Mouse (Mus musculus): Measurements from ENCODE around the gene Phb. TPM values are rescaled to one million over a fixed set of nuclear protein-coding genes. Genes with fewer than 3 reads are reported as not detected.
A peak's percentile ranks its signal among the peaks of the same experiment; 100 is the strongest.

Phb gene
- polyA plus RNA-seq, 1 experiment from 2014 or later: 244 TPM

DNA sequence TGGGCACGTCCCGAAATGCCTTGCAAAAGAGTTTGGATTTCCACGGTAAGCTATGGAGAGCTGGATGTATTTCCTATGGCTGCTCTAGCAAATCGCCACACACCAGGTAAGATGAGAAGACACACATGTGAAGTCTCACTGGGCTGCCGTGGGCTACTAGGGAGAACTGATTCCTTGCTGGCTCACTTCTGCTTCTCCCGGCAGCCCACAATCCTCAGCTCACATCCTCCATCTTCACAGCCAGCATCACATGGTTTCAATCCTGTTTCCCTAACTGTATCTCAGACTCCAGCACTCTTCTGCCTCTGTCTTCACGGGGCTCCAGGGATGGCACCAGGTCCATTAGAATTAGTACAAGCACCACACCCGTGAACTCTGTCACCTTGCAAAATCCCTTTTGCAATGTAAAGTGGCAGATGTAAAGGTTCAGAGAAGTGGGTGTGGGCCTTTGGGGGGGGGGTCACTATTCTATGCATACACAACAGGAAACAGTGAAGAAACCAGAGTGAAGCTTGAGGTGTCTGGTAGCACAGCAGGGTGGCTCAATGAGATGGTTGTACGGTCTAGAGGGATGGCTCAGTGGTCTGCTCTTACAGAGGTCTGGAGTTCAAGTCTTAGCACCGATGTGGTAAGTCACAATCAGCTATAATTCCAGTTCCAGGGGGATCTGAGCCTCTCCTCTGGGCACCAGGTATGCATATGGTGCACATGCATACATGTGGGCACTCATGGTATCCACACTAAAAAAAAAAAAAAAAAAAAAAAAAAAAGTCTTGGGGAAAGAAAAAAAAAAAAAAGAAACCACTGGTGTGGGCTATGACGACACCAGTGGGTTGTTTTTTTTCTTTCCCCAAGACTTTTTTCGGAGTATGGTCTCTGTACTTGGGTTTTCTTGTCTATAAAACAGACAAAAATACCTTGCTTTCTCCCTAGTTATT, 37.5 kb downstream of the Phb start:
- DNase-seq (ENCODE audit: low spot score) (no peak), ATAC-seq (replicated peaks; ENCODE audit: insufficient number of reproducible peaks, low FRiP score, low TSS enrichment, low read depth) (no peak)
- Histone ChIP-seq H3K9me3 (replicated peaks; ENCODE audit: control insufficient read depth, low read length) (no peaks in the 10 kb centered on the region), H3K36me3 (replicated peaks; ENCODE audit: control insufficient read depth, insufficient read depth, low read depth, low read length) (no peaks in the 10 kb centered on the region), H3K9ac (replicated peaks; ENCODE audit: low read length) (no peak overlapping the region), H3K4me2 (ENCODE audit: low read depth, low read length) (no peak overlapping the region), H3K4me1 (ENCODE audit: control insufficient read depth, insufficient read depth, low read length) (no peaks in the 10 kb centered on the region), H3K27me3 (ENCODE audit: control insufficient read depth, insufficient read depth, low read length) (no peaks in the 10 kb centered on the region), H3K4me3 (ENCODE audit: low read depth, low read length) (no peak overlapping the region), H3K27ac (replicated peaks; ENCODE audit: low read depth, low read length) (no peak overlapping the region)
- WGBS: 87% methylated on average over 12 of the region's 12 CpGs

DNA sequence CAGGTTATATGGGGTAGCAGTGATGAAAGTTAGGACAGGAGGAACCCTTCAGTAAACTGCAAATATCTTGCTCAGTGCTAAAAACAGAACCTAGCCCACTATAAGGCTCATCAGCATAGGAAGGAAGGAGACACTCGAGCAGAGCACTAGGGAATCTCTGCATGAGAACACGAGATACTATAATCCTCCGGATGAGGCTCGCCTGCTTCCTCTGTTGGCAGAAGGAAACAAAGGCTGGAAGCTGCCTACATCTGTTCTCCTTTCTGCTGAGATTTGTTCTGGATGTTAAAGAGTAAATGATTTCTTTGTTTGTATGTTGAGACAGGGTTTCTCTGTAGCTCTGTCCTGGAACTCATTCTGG, 38.2 kb downstream of the Phb start:
- ATAC-seq (replicated peaks; ENCODE audit: insufficient number of reproducible peaks, low FRiP score, low TSS enrichment, low read depth) (no peak), DNase-seq (ENCODE audit: low spot score) (no peak)
- Histone ChIP-seq H3K36me3 (replicated peaks; ENCODE audit: control insufficient read depth, insufficient read depth, low read depth, low read length) (no peaks in the 10 kb centered on the region), H3K9me3 (replicated peaks; ENCODE audit: control insufficient read depth, low read length) (no peaks in the 10 kb centered on the region), H3K27me3 (ENCODE audit: control insufficient read depth, insufficient read depth, low read length) (no peaks in the 10 kb centered on the region), H3K4me2 (ENCODE audit: low read depth, low read length) (no peak overlapping the region), H3K4me1 (ENCODE audit: control insufficient read depth, insufficient read depth, low read length) (no peaks in the 10 kb centered on the region), H3K9ac (replicated peaks; ENCODE audit: low read length) (no peak overlapping the region), H3K27ac (replicated peaks; ENCODE audit: low read depth, low read length) (no peak overlapping the region), H3K4me3 (ENCODE audit: low read depth, low read length) (no peak overlapping the region)
- 68% methylated on average over 4 of the region's 4 CpGs for WGBS

DNA sequence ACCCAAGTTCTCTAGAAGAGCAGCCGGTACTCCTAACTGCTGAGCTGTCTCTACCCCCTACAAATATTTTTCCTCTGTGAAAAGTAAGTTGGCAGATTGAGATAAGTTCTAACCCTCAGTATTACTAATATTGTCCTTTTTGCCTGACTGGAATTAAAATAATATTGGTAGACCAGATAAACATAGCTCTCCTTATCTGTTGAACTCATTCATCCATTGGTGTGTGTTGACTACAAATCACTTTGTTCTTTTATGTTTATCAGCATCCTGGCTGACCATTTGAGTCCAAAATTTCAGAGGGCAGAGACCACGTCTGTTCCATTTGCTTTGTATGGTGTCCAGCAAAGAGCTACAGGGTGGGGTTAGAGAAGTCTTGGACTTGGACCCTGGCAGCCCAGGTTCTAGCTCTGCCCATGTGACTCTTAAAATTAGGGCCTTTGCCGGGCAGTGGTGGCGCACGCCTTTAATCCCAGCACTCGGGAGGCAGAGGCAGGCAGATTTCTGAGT, 42.8 kb downstream of the Phb start:
- H3K27me3 ChIP-seq (ENCODE audit: control insufficient read depth, insufficient read depth, low read length): no peaks in the 10 kb centered on the region
- H3K4me2 ChIP-seq (ENCODE audit: low read depth, low read length): no peak overlapping the region
- H3K4me3 ChIP-seq (ENCODE audit: low read depth, low read length): no peak overlapping the region
- no peak for DNase-seq (ENCODE audit: low spot score)
- H3K9me3 ChIP-seq (replicated peaks; ENCODE audit: control insufficient read depth, low read length): no peaks in the 10 kb centered on the region
- ATAC-seq (replicated peaks; ENCODE audit: insufficient number of reproducible peaks, low FRiP score, low TSS enrichment, low read depth): no peak
- H3K27ac ChIP-seq (replicated peaks; ENCODE audit: low read depth, low read length): no peak overlapping the region
- H3K9ac ChIP-seq (replicated peaks; ENCODE audit: low read length): no peak overlapping the region
- 95% methylated on average over 6 of the region's 6 CpGs for WGBS
- no peaks in the 10 kb centered on the region for H3K36me3 ChIP-seq (replicated peaks; ENCODE audit: control insufficient read depth, insufficient read depth, low read depth, low read length)
- H3K4me1 ChIP-seq (ENCODE audit: control insufficient read depth, insufficient read depth, low read length): peaks cover 2% of the 10 kb centered on the region; the same call in 1 of the 2 replicates

DNA sequence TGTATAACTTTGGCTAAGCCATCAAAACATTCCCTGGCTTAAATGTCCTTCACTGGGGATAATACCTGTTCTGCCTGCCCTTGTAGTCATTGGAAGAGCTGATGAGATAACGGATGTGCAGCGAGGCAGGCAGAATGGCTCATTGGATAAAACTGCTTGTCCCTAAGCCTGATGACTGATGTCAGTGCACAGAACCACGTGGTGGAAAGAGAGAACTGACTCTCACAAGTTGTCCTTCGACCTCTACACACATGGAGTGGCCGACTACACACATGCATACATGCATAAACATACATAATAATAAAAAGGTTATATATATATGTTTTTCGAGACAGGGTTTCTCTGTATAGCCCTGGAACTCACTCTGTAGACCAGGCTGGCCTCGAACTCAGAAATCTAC, 43.7 kb downstream of the Phb start:
- DNase-seq (ENCODE audit: low spot score) (no peak), ATAC-seq (replicated peaks; ENCODE audit: insufficient number of reproducible peaks, low FRiP score, low TSS enrichment, low read depth) (no peak)
- Histone ChIP-seq H3K4me2 (ENCODE audit: low read depth, low read length) (no peak overlapping the region), H3K4me3 (ENCODE audit: low read depth, low read length) (no peak overlapping the region), H3K9me3 (replicated peaks; ENCODE audit: control insufficient read depth, low read length) (no peaks in the 10 kb centered on the region), H3K27ac (replicated peaks; ENCODE audit: low read depth, low read length) (no peak overlapping the region), H3K36me3 (replicated peaks; ENCODE audit: control insufficient read depth, insufficient read depth, low read depth, low read length) (no peaks in the 10 kb centered on the region), H3K27me3 (ENCODE audit: control insufficient read depth, insufficient read depth, low read length) (no peaks in the 10 kb centered on the region), H3K9ac (replicated peaks; ENCODE audit: low read length) (no peak overlapping the region), H3K4me1 (ENCODE audit: control insufficient read depth, insufficient read depth, low read length) (peaks cover 2% of the 10 kb centered on the region; the same call in 1 of the 2 replicates)
- WGBS: 79% methylated on average over 7 of the region's 7 CpGs

DNA sequence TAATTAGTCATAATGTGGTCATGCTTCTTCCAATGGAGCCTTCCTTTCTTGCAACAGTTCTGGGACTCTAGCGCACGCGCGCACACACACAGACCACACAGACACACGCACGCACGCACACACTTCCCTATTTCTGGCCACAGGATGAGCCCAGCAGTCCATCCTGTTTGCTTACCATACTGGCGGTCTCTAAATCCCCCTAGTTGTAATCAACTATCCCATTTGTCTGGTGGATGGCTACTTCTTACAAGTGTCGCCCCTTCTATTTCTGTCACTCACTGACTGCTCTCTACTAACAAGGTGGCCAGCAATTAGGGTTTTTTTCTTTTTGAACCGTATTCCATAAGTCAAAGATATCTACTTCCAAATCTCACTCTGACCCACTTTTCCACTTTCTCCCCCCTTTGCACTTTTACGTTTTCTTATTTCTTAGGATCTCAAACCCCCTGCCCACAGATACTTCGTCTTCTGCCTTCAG, 45.4 kb downstream of the Phb start:
- ATAC-seq (replicated peaks; ENCODE audit: insufficient number of reproducible peaks, low FRiP score, low TSS enrichment, low read depth) (no peak), DNase-seq (ENCODE audit: low spot score) (no peak)
- no peak overlapping the region for H3K27ac ChIP-seq (replicated peaks; ENCODE audit: low read depth, low read length)
- H3K36me3 ChIP-seq (replicated peaks; ENCODE audit: control insufficient read depth, insufficient read depth, low read depth, low read length): no peaks in the 10 kb centered on the region
- H3K4me1 ChIP-seq (ENCODE audit: control insufficient read depth, insufficient read depth, low read length): peaks cover 2% of the 10 kb centered on the region; the same call in 1 of the 2 replicates
- H3K9me3 ChIP-seq (replicated peaks; ENCODE audit: control insufficient read depth, low read length): no peaks in the 10 kb centered on the region
- peak overlapping the region; percentile 84 for H3K4me2 ChIP-seq (ENCODE audit: low read depth, low read length)
- no peaks in the 10 kb centered on the region for H3K27me3 ChIP-seq (ENCODE audit: control insufficient read depth, insufficient read depth, low read length)
- 31% methylated on average over 12 of the region's 12 CpGs for WGBS
- peak overlapping the region; percentile 97; the same call in 1 of the 2 replicates for H3K9ac ChIP-seq (replicated peaks; ENCODE audit: low read length)
- H3K4me3 ChIP-seq (ENCODE audit: low read depth, low read length): peak overlapping the region; percentile 95

DNA sequence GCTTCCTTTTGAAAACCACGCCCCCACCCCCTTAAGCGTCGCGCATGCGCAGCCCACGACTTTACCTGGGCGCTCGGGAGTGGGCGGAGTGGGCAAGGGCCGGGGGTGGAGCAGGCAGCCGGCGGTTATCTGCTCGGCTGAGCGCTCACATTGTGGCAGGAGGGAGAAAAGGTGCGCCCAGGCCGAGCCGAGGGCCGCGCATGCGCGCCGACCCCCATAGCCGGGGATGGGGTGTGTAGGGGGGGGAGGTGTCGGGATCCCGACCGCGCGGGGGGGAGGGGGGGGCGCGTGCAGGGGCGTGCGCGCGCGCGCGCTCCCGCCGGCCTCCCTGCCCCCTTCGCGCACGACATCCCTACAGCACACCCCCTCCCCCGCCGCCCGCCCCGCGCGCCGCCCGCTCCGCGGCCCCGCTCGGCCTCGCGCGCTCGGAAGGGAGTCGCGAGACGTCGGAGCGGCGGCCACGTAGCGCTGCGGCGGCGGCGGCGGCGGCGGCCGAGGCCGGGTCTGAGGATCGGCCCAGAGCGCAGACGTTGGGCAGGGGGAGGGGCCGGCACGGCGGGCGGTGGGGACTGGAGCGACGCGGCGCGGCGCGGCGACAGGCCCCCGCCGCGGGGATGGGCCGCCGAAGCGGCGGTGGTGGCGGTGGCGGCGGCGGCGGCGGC, 45.9 kb downstream of the Phb start, which contains the start of gene Zfp652:
TSS of gene Zfp652 (plus strand) at position 111 of the 662 bp plus-strand sequence.
- peak within 1 kb of the TSS; percentile 95 for H3K4me3 ChIP-seq (ENCODE audit: low read depth, low read length)
- H3K9ac ChIP-seq (replicated peaks; ENCODE audit: low read length): peak within 1 kb of the TSS; percentile 97
- ATAC-seq (replicated peaks; ENCODE audit: insufficient number of reproducible peaks, low FRiP score, low TSS enrichment, low read depth): peak; percentile 86
- H3K27ac ChIP-seq (replicated peaks; ENCODE audit: low read depth, low read length): peak within 1 kb of the TSS; percentile 97
- H3K9me3 ChIP-seq (replicated peaks; ENCODE audit: control insufficient read depth, low read length): no peaks in the 10 kb centered on the region
- peaks cover 2% of the 10 kb centered on the region; the same call in 1 of the 2 replicates for H3K4me1 ChIP-seq (ENCODE audit: control insufficient read depth, insufficient read depth, low read length)
- H3K4me2 ChIP-seq (ENCODE audit: low read depth, low read length): peak within 1 kb of the TSS; percentile 84
- WGBS: under 1% methylated on average over 22 of the region's 103 CpGs
- H3K36me3 ChIP-seq (replicated peaks; ENCODE audit: control insufficient read depth, insufficient read depth, low read depth, low read length): no peaks in the 10 kb centered on the region
- peak; percentile 93 for DNase-seq (ENCODE audit: low spot score)
- no peaks in the 10 kb centered on the region for H3K27me3 ChIP-seq (ENCODE audit: control insufficient read depth, insufficient read depth, low read length)

DNA sequence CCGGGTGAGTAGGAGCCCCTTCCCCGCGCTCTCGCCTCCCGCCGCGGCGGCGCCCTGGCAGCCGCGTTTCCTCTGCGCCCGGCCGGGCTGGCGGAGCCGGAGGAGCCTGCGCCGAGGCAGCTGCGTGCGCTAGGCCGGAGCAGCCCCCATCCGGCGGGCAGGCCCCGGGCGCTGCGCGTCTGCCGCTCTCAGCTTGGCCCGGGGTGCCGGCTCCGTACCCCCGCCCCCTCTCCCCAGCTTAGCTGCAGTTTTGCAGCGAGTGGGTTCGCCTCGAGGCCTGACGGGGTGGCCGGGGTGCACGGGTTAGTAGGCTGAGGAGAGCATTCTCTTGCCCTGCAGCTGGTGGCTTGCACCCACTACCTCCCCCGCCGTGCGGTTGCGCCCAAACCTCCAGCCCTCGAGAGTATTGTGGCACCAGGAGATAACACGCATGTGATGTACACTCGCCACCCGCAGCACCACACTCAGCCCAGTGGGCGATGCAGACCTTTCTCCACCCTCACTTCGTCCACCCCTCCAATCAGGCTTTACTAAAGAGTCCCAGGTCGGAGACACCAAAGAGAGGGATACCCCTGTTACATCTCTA, 46.6 kb downstream of the Phb start:
- H3K36me3 ChIP-seq (replicated peaks; ENCODE audit: control insufficient read depth, insufficient read depth, low read depth, low read length): no peaks in the 10 kb centered on the region
- H3K27ac ChIP-seq (replicated peaks; ENCODE audit: low read depth, low read length): peak overlapping the region; percentile 97
- ATAC-seq (replicated peaks; ENCODE audit: insufficient number of reproducible peaks, low FRiP score, low TSS enrichment, low read depth) (peak; percentile 71), DNase-seq (ENCODE audit: low spot score) (peak; percentile 47)
- WGBS: under 1% methylated on average over 34 of the region's 49 CpGs
- H3K4me2 ChIP-seq (ENCODE audit: low read depth, low read length): peak overlapping the region; percentile 84
- H3K27me3 ChIP-seq (ENCODE audit: control insufficient read depth, insufficient read depth, low read length): no peaks in the 10 kb centered on the region
- H3K9me3 ChIP-seq (replicated peaks; ENCODE audit: control insufficient read depth, low read length): no peaks in the 10 kb centered on the region
- H3K4me1 ChIP-seq (ENCODE audit: control insufficient read depth, insufficient read depth, low read length): peaks cover 2% of the 10 kb centered on the region; the same call in 1 of the 2 replicates
- H3K9ac ChIP-seq (replicated peaks; ENCODE audit: low read length): peak overlapping the region; percentile 97
- peak overlapping the region; percentile 95 for H3K4me3 ChIP-seq (ENCODE audit: low read depth, low read length)

All from embryonic facial prominence, embryonic 11.5 days (tissue).